Mouse (Mus musculus) liver, adult 2 months (tissue): ENCODE data around the gene Hist1h2ak.
A peak's percentile ranks its signal among the peaks of the same experiment; 100 is the strongest.
"Not testable (repeated sequence)": the region's sequence is repeated elsewhere in the genome, so short reads cannot be mapped to it uniquely, and the experiment has no call there.

Experiments
- CTCF ChIP-seq: fragments of 200-500 bp; IDR thresholded peaks from 2 replicates; pipeline ENCODE4 v1.5.1; 2011; ENCODE audit warnings: low read depth, low read length, control low read depth
- POLR2A ChIP-seq: fragments of 200-500 bp; IDR thresholded peaks from 2 replicates; pipeline ENCODE4 v1.6.1; 2011; ENCODE audit warnings: low read length, control low read depth; ENCODE audit not compliant: insufficient read depth; ENCODE audit errors: extremely low read depth

DNA sequence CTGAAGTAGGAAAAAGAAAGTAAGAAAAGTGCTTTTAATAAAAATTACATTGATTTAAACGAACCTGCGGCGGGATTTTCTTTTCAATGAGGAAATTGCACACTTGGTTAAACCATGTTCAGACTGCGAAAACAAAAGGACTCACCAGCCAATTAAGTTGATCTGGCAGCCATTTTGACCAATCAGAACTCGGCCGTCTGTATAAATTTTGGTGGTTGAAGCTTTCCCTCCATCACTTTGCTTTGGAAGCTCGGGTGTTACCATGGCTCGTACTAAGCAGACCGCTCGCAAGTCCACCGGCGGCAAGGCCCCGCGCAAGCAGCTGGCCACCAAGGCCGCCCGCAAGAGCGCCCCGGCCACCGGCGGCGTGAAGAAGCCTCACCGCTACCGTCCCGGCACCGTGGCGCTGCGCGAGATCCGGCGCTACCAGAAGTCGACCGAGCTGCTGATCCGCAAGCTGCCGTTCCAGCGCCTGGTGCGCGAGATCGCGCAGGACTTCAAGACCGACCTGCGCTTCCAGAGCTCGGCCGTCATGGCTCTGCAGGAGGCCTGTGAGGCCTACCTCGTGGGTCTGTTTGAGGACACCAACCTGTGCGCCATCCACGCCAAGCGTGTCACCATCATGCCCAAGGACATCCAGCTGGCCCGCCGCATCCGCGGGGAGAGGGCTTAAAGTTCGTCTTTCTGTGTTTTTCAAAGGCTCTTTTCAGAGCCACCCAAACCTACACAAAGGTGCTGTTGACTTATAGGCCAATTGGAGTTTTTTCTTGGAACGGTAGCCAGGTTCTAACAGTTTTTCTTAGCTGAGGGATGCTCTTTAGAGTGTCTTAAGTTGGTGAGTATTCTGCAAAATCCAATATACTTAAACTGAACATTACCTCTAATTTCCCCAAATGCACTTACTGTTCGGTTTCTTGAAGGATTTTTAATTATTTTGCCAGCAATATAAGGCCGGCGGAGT lies 36.0 kb downstream of the Hist1h2ak start, which contains the start of gene Hist1h3h:
- TF ChIP-seq POLR2A = 0 out of 2 replicates have a peak, but pooled peaks have one; percentile 17
- not testable (repeated sequence) for TF ChIP-seq CTCF
